Mouse (Mus musculus) MEL (cell line): ENCODE data around the gene Ypel3. TPM values are rescaled to one million over a fixed set of nuclear protein-coding genes. Genes with fewer than 3 reads are reported as not detected.

Experiments
- DNase-seq: peaks from one replicate; pipeline ENCODE4 v3.0.0; 2011; ENCODE audit warnings: low read depth, low spot score
- H3K27ac ChIP-seq: 2 replicates; pipeline ENCODE4 v1.5.1; 2012; ENCODE audit warnings: low read depth, mild to moderate bottlenecking, control low read depth, low read length, moderate library complexity; ENCODE audit not compliant: control insufficient read depth
- H3K27me3 ChIP-seq, 2 experiments: fragments of 150-350 bp in 1 of 2; sonication (generic) in 1 of 2; 2 replicates each; pipeline ENCODE4 v1.6.1; 2012; ENCODE audit warnings: low read length in 2 of 2, mild to moderate bottlenecking in 2 of 2, improper control_type of control experiment in 1 of 2, moderate library complexity in 1 of 2; ENCODE audit not compliant: insufficient read depth in 2 of 2, control insufficient read depth in 1 of 2
- H3K36me3 ChIP-seq, 2 experiments: 2 replicates each; pipeline ENCODE4 v1.6.1; 2012 to 2014; ENCODE audit warnings: low read length in 2 of 2, improper control_type of control experiment in 1 of 2, inconsistent platforms in 1 of 2, mild to moderate bottlenecking in 1 of 2; ENCODE audit not compliant: insufficient read depth in 2 of 2, control insufficient read depth in 1 of 2
- H3K4me1 ChIP-seq, 2 experiments: fragments of 150-350 bp in 1 of 2; sonication (generic) in 1 of 2; 2 replicates each; pipeline ENCODE4 v1.6.1; 2012; ENCODE audit warnings: low read length in 2 of 2, improper control_type of control experiment in 1 of 2, mild to moderate bottlenecking in 1 of 2; ENCODE audit not compliant: insufficient read depth in 2 of 2, control insufficient read depth in 1 of 2
- H3K4me3 ChIP-seq, 2 experiments: fragments of 150-350 bp in 1 of 2; sonication (generic) in 1 of 2; 2 replicates each; pipeline ENCODE4 v1.5.1; 2012; ENCODE audit warnings: low read depth in 2 of 2, low read length in 2 of 2, mild to moderate bottlenecking in 2 of 2, moderate library complexity in 2 of 2, control low read depth in 1 of 2, improper control_type of control experiment in 1 of 2; ENCODE audit not compliant: control insufficient read depth in 1 of 2, insufficient read depth in 1 of 2
- H3K79me2 ChIP-seq: 2 replicates; pipeline ENCODE4 v1.6.1; 2012; ENCODE audit warnings: mild to moderate bottlenecking, low read length, moderate library complexity; ENCODE audit not compliant: control insufficient read depth, poor library complexity, insufficient read depth
- H3K9ac ChIP-seq: 2 replicates; pipeline ENCODE4 v1.6.1; 2012; ENCODE audit warnings: low read depth, mild to moderate bottlenecking, control low read depth, low read length, moderate library complexity; ENCODE audit not compliant: control insufficient read depth, poor library complexity, severe bottlenecking
- H3K9me3 ChIP-seq: fragments of 150-350 bp; sonication (generic); replicated peaks from 2 replicates; pipeline ENCODE4 v1.6.1; 2012; ENCODE audit warnings: mild to moderate bottlenecking, low read length, improper control_type of control experiment, moderate library complexity; ENCODE audit not compliant: insufficient read depth
- BHLHE40 ChIP-seq: IDR thresholded peaks from 2 replicates; pipeline ENCODE4 v1.6.1; 2012; ENCODE audit warnings: low read depth, mild to moderate bottlenecking, inconsistent platforms, low read length, improper control_type of control experiment, borderline replicate concordance
- CHD1 ChIP-seq: IDR thresholded peaks from 2 replicates; pipeline ENCODE4 v1.6.1; 2012; ENCODE audit warnings: low read depth, mild to moderate bottlenecking, inconsistent platforms, low read length, improper control_type of control experiment
- CHD2 ChIP-seq: IDR thresholded peaks from 2 replicates; pipeline ENCODE4 v1.6.1; 2011; ENCODE audit warnings: low read length, improper control_type of control experiment
- CTCF ChIP-seq, 3 experiments: IDR thresholded peaks in 2 of 3; conservative IDR thresholded peaks in 1 of 3; 2 replicates each; pipeline ENCODE4 v1.5.1; 2011 to 2012; ENCODE audit warnings: low read length in 3 of 3, low read depth in 2 of 3, mild to moderate bottlenecking in 2 of 3, improper control_type of control experiment in 1 of 3, inconsistent platforms in 1 of 3, mixed read lengths in 1 of 3, moderate library complexity in 1 of 3; ENCODE audit not compliant: control insufficient read depth in 1 of 3, insufficient read depth in 1 of 3, poor library complexity in 1 of 3, severe bottlenecking in 1 of 3
- E2F4 ChIP-seq: IDR thresholded peaks from 2 replicates; pipeline ENCODE4 v1.6.1; 2011; ENCODE audit warnings: low read depth, low read length, improper control_type of control experiment, borderline replicate concordance
- ELF1 ChIP-seq: IDR thresholded peaks from 2 replicates; pipeline ENCODE4 v1.6.1; 2014; ENCODE audit warnings: low read depth, mild to moderate bottlenecking, inconsistent platforms, low read length, improper control_type of control experiment, moderate library complexity
- EP300 ChIP-seq, 2 experiments: IDR thresholded peaks; 2 replicates each; pipeline ENCODE4 v1.6.1; 2011; ENCODE audit warnings: improper control_type of control experiment in 2 of 2, low read length in 2 of 2, low read depth in 1 of 2, mild to moderate bottlenecking in 1 of 2
- ETS1 ChIP-seq: IDR thresholded peaks from 2 replicates; pipeline ENCODE4 v1.6.1; 2012; ENCODE audit warnings: low read depth, mild to moderate bottlenecking, inconsistent platforms, low read length, improper control_type of control experiment, moderate library complexity
- GABPA ChIP-seq: IDR thresholded peaks from 2 replicates; pipeline ENCODE4 v1.6.1; 2012; ENCODE audit warnings: low read depth, mild to moderate bottlenecking, inconsistent platforms, low read length, improper control_type of control experiment, moderate library complexity
- HCFC1 ChIP-seq: IDR thresholded peaks from 2 replicates; pipeline ENCODE4 v1.6.1; 2012; ENCODE audit warnings: low read depth, mild to moderate bottlenecking, inconsistent platforms, low read length, improper control_type of control experiment, moderate library complexity
- KAT2A ChIP-seq: conservative IDR thresholded peaks from 2 replicates; pipeline ENCODE4 v1.6.1; 2012; ENCODE audit warnings: low read depth, low read length, improper control_type of control experiment, inconsistent platforms
- MAFK ChIP-seq: IDR thresholded peaks from 2 replicates; pipeline ENCODE4 v1.6.1; 2011; ENCODE audit warnings: low read depth, mild to moderate bottlenecking, low read length, improper control_type of control experiment, borderline replicate concordance
- MAX ChIP-seq: IDR thresholded peaks from 2 replicates; pipeline ENCODE4 v1.6.1; 2011; ENCODE audit warnings: low read length, improper control_type of control experiment
- MAZ ChIP-seq: IDR thresholded peaks from 2 replicates; pipeline ENCODE4 v1.6.1; 2012; ENCODE audit warnings: low read depth, mild to moderate bottlenecking, inconsistent platforms, low read length, improper control_type of control experiment
- MEF2A ChIP-seq: IDR thresholded peaks from 2 replicates; pipeline ENCODE4 v1.6.1; 2014; ENCODE audit warnings: low read depth, mild to moderate bottlenecking, inconsistent platforms, low read length, improper control_type of control experiment; ENCODE audit not compliant: poor library complexity, insufficient replicate concordance, severe bottlenecking; ENCODE audit errors: extremely low read depth
- MXI1 ChIP-seq: IDR thresholded peaks from 2 replicates; pipeline ENCODE4 v1.6.1; 2011; ENCODE audit warnings: mild to moderate bottlenecking, low read depth, low read length, improper control_type of control experiment
- MYB ChIP-seq: IDR thresholded peaks from 2 replicates; pipeline ENCODE4 v1.6.1; 2011; ENCODE audit warnings: mild to moderate bottlenecking, low read depth, low read length, improper control_type of control experiment
- MYC ChIP-seq: IDR thresholded peaks from 2 replicates; pipeline ENCODE4 v1.6.1; 2011; ENCODE audit warnings: low read depth, mild to moderate bottlenecking, low read length, improper control_type of control experiment, moderate library complexity
- NELFE ChIP-seq: IDR thresholded peaks from 2 replicates; pipeline ENCODE4 v1.6.1; 2011; ENCODE audit warnings: low read depth, low read length, improper control_type of control experiment
- NRF1 ChIP-seq: IDR thresholded peaks from 2 replicates; pipeline ENCODE4 v1.6.1; 2014; ENCODE audit warnings: low read depth, mild to moderate bottlenecking, inconsistent platforms, low read length, improper control_type of control experiment, moderate library complexity; ENCODE audit not compliant: poor library complexity, insufficient read depth, severe bottlenecking
- POLR2A ChIP-seq, 2 experiments: IDR thresholded peaks; 2 replicates each; pipeline ENCODE4 v1.6.1; 2011 to 2012; ENCODE audit warnings: low read length in 2 of 2, mild to moderate bottlenecking in 2 of 2, control low read depth in 1 of 2, improper control_type of control experiment in 1 of 2, low read depth in 1 of 2, moderate library complexity in 1 of 2; ENCODE audit not compliant: control insufficient read depth in 1 of 2, insufficient read depth in 1 of 2, poor library complexity in 1 of 2
- POLR2AphosphoS2 ChIP-seq: IDR thresholded peaks from 2 replicates; pipeline ENCODE4 v1.6.1; 2011; ENCODE audit warnings: low read length, improper control_type of control experiment
- POLR2AphosphoS5 ChIP-seq: IDR thresholded peaks from 2 replicates; pipeline ENCODE4 v1.6.1; 2012; ENCODE audit warnings: low read depth, borderline replicate concordance, mild to moderate bottlenecking, inconsistent platforms, low read length, moderate library complexity, mixed read lengths
- RCOR1 ChIP-seq: IDR thresholded peaks from 2 replicates; pipeline ENCODE4 v1.6.1; 2012; ENCODE audit warnings: low read depth, mild to moderate bottlenecking, inconsistent platforms, low read length, improper control_type of control experiment
- SIN3A ChIP-seq: IDR thresholded peaks from 2 replicates; pipeline ENCODE4 v1.6.1; 2012; ENCODE audit warnings: low read length, improper control_type of control experiment, inconsistent platforms
- SMC3 ChIP-seq: IDR thresholded peaks from 2 replicates; pipeline ENCODE4 v1.6.1; 2011; ENCODE audit warnings: low read depth, low read length, improper control_type of control experiment
- TAL1 ChIP-seq: IDR thresholded peaks from 2 replicates; pipeline ENCODE4 v1.6.1; 2012; ENCODE audit warnings: mild to moderate bottlenecking, inconsistent platforms, low read length, moderate library complexity, mixed read lengths
- TBP ChIP-seq: IDR thresholded peaks from 2 replicates; pipeline ENCODE4 v1.8.0; 2011; ENCODE audit warnings: low read depth, low read length, improper control_type of control experiment
- TCF12 ChIP-seq: IDR thresholded peaks from 2 replicates; pipeline ENCODE4 v1.6.1; 2014; ENCODE audit warnings: low read depth, mild to moderate bottlenecking, inconsistent platforms, low read length, improper control_type of control experiment, moderate library complexity
- UBTF ChIP-seq: IDR thresholded peaks from 2 replicates; pipeline ENCODE4 v1.6.1; 2012; ENCODE audit warnings: low read depth, mild to moderate bottlenecking, inconsistent platforms, low read length, improper control_type of control experiment, moderate library complexity, borderline replicate concordance; ENCODE audit not compliant: insufficient read depth
- USF1 ChIP-seq: IDR thresholded peaks from 2 replicates; pipeline ENCODE4 v1.6.1; 2014; ENCODE audit warnings: low read depth, mild to moderate bottlenecking, inconsistent platforms, low read length, improper control_type of control experiment, moderate library complexity
- USF2 ChIP-seq, 2 experiments: IDR thresholded peaks; 2 replicates each; pipeline ENCODE4 v1.6.1; 2011 to 2012; ENCODE audit warnings: improper control_type of control experiment in 2 of 2, low read length in 2 of 2, borderline replicate concordance in 1 of 2, inconsistent platforms in 1 of 2, low read depth in 1 of 2, mild to moderate bottlenecking in 1 of 2; ENCODE audit not compliant: insufficient read depth in 1 of 2
- ZKSCAN1 ChIP-seq: IDR thresholded peaks from 2 replicates; pipeline ENCODE4 v1.6.1; 2012; ENCODE audit warnings: low read depth, mild to moderate bottlenecking, inconsistent platforms, low read length, improper control_type of control experiment, moderate library complexity
- ZMIZ1 ChIP-seq: IDR thresholded peaks from 2 replicates; pipeline ENCODE4 v1.6.1; 2012; ENCODE audit warnings: low read depth, mild to moderate bottlenecking, inconsistent platforms, low read length, improper control_type of control experiment, moderate library complexity
- polyA plus RNA-seq, 2 experiments: library from polyadenylated mRNA; stranded (reverse) in 1 of 2; unstranded in 1 of 2; fragments of >175 nt in 1 of 2; fragments of >200 nt in 1 of 2; gene quantifications; 2 replicates each; pipeline versions ENCODE4 v1.2.1 to v1.2.4; 2012; ENCODE audit warnings: low replicate concordance in 2 of 2, low read depth in 1 of 2; ENCODE audit not compliant: insufficient read length in 2 of 2, insufficient read depth in 1 of 2, missing spikeins in 1 of 2
- total RNA-seq: library from RNA; depleted of rRNA; stranded (reverse); fragments of 300-350 nt; gene quantifications from 2 replicates; pipeline ENCODE4 v1.2.3, GENCODE M21; 2012

Ypel3 gene
- total and polyA plus RNA-seq, 3 experiments = 2.1 to 12.6 TPM; not detected in 1

GRCm38 (mm10) chr7:126791851-126792720 is 15.3 kb downstream of the Ypel3 start, which contains the start of gene Ppp4c:
Gene Ppp4c, minus strand, starts transcription at chr7:126792496.
- DNase-seq = peak; percentile 98
- Histone ChIP-seq H3K36me3 (peaks cover 13 to 26% of the 10 kb centered on the region in 2 experiments), H3K9ac (peak within 1 kb of the TSS; percentile 97), H3K79me2 (peaks cover 28% of the 10 kb centered on the region), H3K9me3 (no peaks in the 10 kb centered on the region), H3K4me1 (peaks cover 0 to 19% of the 10 kb centered on the region in 2 experiments; a peak in 3 of 4 replicates), H3K27ac (peak within 1 kb of the TSS; percentile 95), H3K4me3 (peak within 1 kb of the TSS; percentile 86 to 96), H3K27me3 (no peaks in the 10 kb centered on the region)
- TF ChIP-seq NELFE (peak; percentile 84), ELF1 (peak; percentile 98), BHLHE40 (no peak), SIN3A (peak; percentile 92), POLR2AphosphoS5 (peak; percentile 43; the same call in 1 of the 2 replicates), ETS1 (no peak), UBTF (no peak; the same call in 1 of the 2 replicates), CHD2 (peak; percentile 7; the same call in 1 of the 2 replicates), MYB (no peak), MYC (peak; percentile 68; the same call in 1 of the 2 replicates), ZKSCAN1 (0 out of 2 replicates have a peak, but pooled peaks have one; percentile 6), CHD1 (no peak), TAL1 (no peak), HCFC1 (peak; percentile 95), POLR2A (IDR thresholded peaks at IDR 0.05; ENCODE audit: control insufficient read depth in 1 of 2, insufficient read depth in 1 of 2, low read depth in 1 of 2, low read length in 2 of 2, poor library complexity in 1 of 2) (peak; percentile 47 to 92; a peak in 3 of 4 replicates), POLR2AphosphoS2 (peak; percentile 88), USF1 (no peak), GABPA (no peak), MAZ (peak; percentile 77), USF2 (IDR thresholded peaks at IDR 0.05; ENCODE audit: borderline replicate concordance in 1 of 2, insufficient read depth in 1 of 2, low read depth in 1 of 2, low read length in 2 of 2) (no peak), MAX (peak; percentile 43; the same call in 1 of the 2 replicates), MEF2A (no peak), CTCF (IDR thresholded peaks at IDR 0.05 in 2 of 3, conservative IDR thresholded peaks at IDR 0.05 in 1 of 3; ENCODE audit: control insufficient read depth in 1 of 3, insufficient read depth in 1 of 3, low read depth in 2 of 3, low read length in 3 of 3, poor library complexity in 1 of 3, severe bottlenecking in 1 of 3) (no peak), RCOR1 (no peak), ZMIZ1 (peak; percentile 94), E2F4 (no peak), TCF12 (peak; percentile 30; the same call in 1 of the 2 replicates), MAFK (no peak), SMC3 (peak; percentile 16; the same call in 1 of the 2 replicates), NRF1 (peak; percentile 35; the same call in 1 of the 2 replicates), EP300 (IDR thresholded peaks at IDR 0.05; ENCODE audit: low read depth in 1 of 2, low read length in 2 of 2) (0 out of 4 replicates have a peak, but pooled peaks of 1 of the 2 experiments have one; percentile 11), MXI1 (peak; percentile 74), TBP (peak; percentile 78; the same call in 1 of the 2 replicates), KAT2A (peak; percentile 79)
